Mouse (Mus musculus) adrenal gland, postnatal 14 days (tissue): ENCODE measurements at regions not wholly inside any gene's neighbourhood (a gene's known extent, or its start where the extent isn't known, plus 50 kb on each side); places are given as distances from the start of the nearest gene placed in this dataset.
A peak's percentile ranks its signal among the peaks of the same experiment; 100 is the strongest.
"Not testable (repeated sequence)": the region's sequence is repeated elsewhere in the genome, so short reads cannot be mapped to it uniquely, and the experiment has no call there.

Source experiments
- DNase-seq: peaks from one replicate; pipeline ENCODE4 v3.0.0; 2021; ENCODE audit warnings: mixed read lengths

- no peak for DNase-seq
Observed at GRCm38 (mm10) chr5:39335321-39335720, 420.0 kb downstream of the Hs3st1 start.

- no peak for DNase-seq
Observed at GRCm38 (mm10) chr5:39334241-39334640, 421.0 kb downstream of the Hs3st1 start.

GRCm38 (mm10) chr5:39325399-39325798 lies 429.9 kb downstream of the Hs3st1 start:
- DNase-seq = no peak

- no peak for DNase-seq
Observed at GRCm38 (mm10) chr5:39316478-39316877, 438.8 kb downstream of the Hs3st1 start.

GRCm38 (mm10) chr5:39311211-39311610 lies 434.6 kb upstream of the Clnk start:
- DNase-seq = no peak

- DNase-seq = peak; percentile 28
Observed at GRCm38 (mm10) chr5:39305794-39306193, 429.2 kb upstream of the Clnk start.

- no peak for DNase-seq
Observed at GRCm38 (mm10) chr5:39292849-39293248, 416.2 kb upstream of the Clnk start.

- DNase-seq = peak; percentile 10
Observed at GRCm38 (mm10) chr5:39281021-39281420, 404.4 kb upstream of the Clnk start.

GRCm38 (mm10) chr5:39273710-39274385 lies 397.2 kb upstream of the Clnk start:
- no peak for DNase-seq

GRCm38 (mm10) chr5:39267106-39267505 lies 390.5 kb upstream of the Clnk start:
- no peak for DNase-seq

- DNase-seq = no peak
Observed at GRCm38 (mm10) chr5:39260721-39261190, 384.1 kb upstream of the Clnk start.

- no peak for DNase-seq
Observed at GRCm38 (mm10) chr5:39257745-39258144, 381.1 kb upstream of the Clnk start.

GRCm38 (mm10) chr5:39252206-39252605 lies 375.6 kb upstream of the Clnk start:
- DNase-seq = peak; percentile 23

GRCm38 (mm10) chr5:39251021-39251420 lies 374.4 kb upstream of the Clnk start:
- no peak for DNase-seq

GRCm38 (mm10) chr5:39219698-39220097 lies 343.1 kb upstream of the Clnk start:
- no peak for DNase-seq

- no peak for DNase-seq
Observed at GRCm38 (mm10) chr5:39216326-39216725, 339.7 kb upstream of the Clnk start.

- DNase-seq = no peak
Observed at GRCm38 (mm10) chr5:39215016-39215415, 338.4 kb upstream of the Clnk start.

GRCm38 (mm10) chr5:39212550-39212949 lies 335.9 kb upstream of the Clnk start:
- DNase-seq = no peak

GRCm38 (mm10) chr5:39198856-39199255 lies 322.2 kb upstream of the Clnk start:
- DNase-seq = no peak

GRCm38 (mm10) chr5:39191153-39191552 lies 314.5 kb upstream of the Clnk start:
- DNase-seq = not testable (repeated sequence)

GRCm38 (mm10) chr5:39181616-39182402 lies 305.2 kb upstream of the Clnk start:
- no peak for DNase-seq

- no peak for DNase-seq
Observed at GRCm38 (mm10) chr5:39181028-39181427, 304.4 kb upstream of the Clnk start.

- no peak for DNase-seq
Observed at GRCm38 (mm10) chr5:39177891-39178290, 301.3 kb upstream of the Clnk start.

- DNase-seq = peak; percentile 54
Observed at GRCm38 (mm10) chr5:39176906-39177305, 300.3 kb upstream of the Clnk start.
